Mouse (Mus musculus): ENCODE measurements around the gene Ociad2.
"Not testable (repeated sequence)": the region's sequence is repeated elsewhere in the genome, so short reads cannot be mapped to it uniquely, and the experiment has no call there.

The Ociad2 gene

GRCm38 (mm10) chr5:73353519-73353918 lies 12.7 kb upstream of the Ociad2 start:
- ATAC-seq (ENCODE audit: low TSS enrichment): peak; percentile 75

GRCm38 (mm10) chr5:73351796-73352195 lies 11.0 kb upstream of the Ociad2 start:
- ATAC-seq (ENCODE audit: low TSS enrichment): no peak

GRCm38 (mm10) chr5:73349514-73349913 lies 8.7 kb upstream of the Ociad2 start:
- no peak for ATAC-seq (ENCODE audit: low TSS enrichment)

GRCm38 (mm10) chr5:73345254-73345653 lies 4.4 kb upstream of the Ociad2 start:
- ATAC-seq (ENCODE audit: low TSS enrichment): no peak

GRCm38 (mm10) chr5:73344310-73344709 lies 3.5 kb upstream of the Ociad2 start:
- peak; percentile 81 for ATAC-seq (ENCODE audit: low TSS enrichment)

- no peak for ATAC-seq (ENCODE audit: low TSS enrichment)
These were observed 2.0 kb upstream of the Ociad2 start for GRCm38 (mm10) chr5:73342701-73343355.

GRCm38 (mm10) chr5:73339779-73340722 lies 777 bp downstream of the Ociad2 start:
- ATAC-seq (ENCODE audit: low TSS enrichment): peak; percentile 38

GRCm38 (mm10) chr5:73338832-73339163 lies 2.0 kb downstream of the Ociad2 start:
- peak; percentile 6 for ATAC-seq (ENCODE audit: low TSS enrichment)

- ATAC-seq (ENCODE audit: low TSS enrichment): peak; percentile 67
These were observed 2.6 kb downstream of the Ociad2 start for GRCm38 (mm10) chr5:73337961-73338831.

GRCm38 (mm10) chr5:73336448-73336847 lies 4.4 kb downstream of the Ociad2 start:
- no peak for ATAC-seq (ENCODE audit: low TSS enrichment)

- ATAC-seq (ENCODE audit: low TSS enrichment): no peak
These were observed 9.8 kb downstream of the Ociad2 start for GRCm38 (mm10) chr5:73331002-73331401.

- ATAC-seq (ENCODE audit: low TSS enrichment): no peak
These were observed 16.2 kb downstream of the Ociad2 start for GRCm38 (mm10) chr5:73324526-73325170.

- no peak for ATAC-seq (ENCODE audit: low TSS enrichment)
These were observed 17.2 kb downstream of the Ociad2 start for GRCm38 (mm10) chr5:73323602-73324001.

GRCm38 (mm10) chr5:73322684-73323083 lies 18.1 kb downstream of the Ociad2 start:
- not testable (repeated sequence) for ATAC-seq (ENCODE audit: low TSS enrichment)

GRCm38 (mm10) chr5:73319306-73319705 lies 21.5 kb downstream of the Ociad2 start:
- no peak for ATAC-seq (ENCODE audit: low TSS enrichment)

GRCm38 (mm10) chr5:73314654-73315053 lies 26.2 kb downstream of the Ociad2 start:
- no peak for ATAC-seq (ENCODE audit: low TSS enrichment)

GRCm38 (mm10) chr5:73313591-73313990 lies 27.2 kb downstream of the Ociad2 start:
- ATAC-seq (ENCODE audit: low TSS enrichment): no peak

GRCm38 (mm10) chr5:73311458-73311857 lies 29.4 kb downstream of the Ociad2 start:
- no peak for ATAC-seq (ENCODE audit: low TSS enrichment)

- ATAC-seq (ENCODE audit: low TSS enrichment): no peak
These were observed 30.4 kb downstream of the Ociad2 start for GRCm38 (mm10) chr5:73310401-73310800.

- no peak for ATAC-seq (ENCODE audit: low TSS enrichment)
These were observed 31.3 kb downstream of the Ociad2 start for GRCm38 (mm10) chr5:73309496-73309895.

GRCm38 (mm10) chr5:73307297-73307696 lies 33.5 kb downstream of the Ociad2 start:
- no peak for ATAC-seq (ENCODE audit: low TSS enrichment)

- no peak for ATAC-seq (ENCODE audit: low TSS enrichment)
These were observed 34.3 kb downstream of the Ociad2 start for GRCm38 (mm10) chr5:73306486-73306885.

All from frontal cortex, adult (tissue).